Mouse (Mus musculus) heart, adult 2 months (tissue): ENCODE measurements around the gene Erg28. TPM values are rescaled to one million over a fixed set of nuclear protein-coding genes. Genes with fewer than 3 reads are reported as not detected.

ENCODE experiments used
- DNase-seq, 2 experiments: peaks; one replicate each; pipeline ENCODE4 v3.0.0; 2021
- H3K27ac ChIP-seq: fragments of 200-600 bp; 2 replicates; pipeline ENCODE4 v1.8.1; 2022
- H3K27me3 ChIP-seq: fragments of 200-500 bp; 2 replicates; pipeline ENCODE4 v1.6.1; 2012; ENCODE audit warnings: mild to moderate bottlenecking, low read length, inconsistent platforms, mixed read lengths; ENCODE audit not compliant: control insufficient read depth, insufficient read depth
- H3K36me3 ChIP-seq: fragments of 200-500 bp; 2 replicates; pipeline ENCODE4 v1.6.1; 2012; ENCODE audit warnings: low read length, inconsistent platforms; ENCODE audit not compliant: control insufficient read depth, insufficient read depth
- H3K4me1 ChIP-seq: fragments of 200-500 bp; 2 replicates; pipeline ENCODE4 v1.6.1; 2011; ENCODE audit warnings: low read length; ENCODE audit not compliant: control insufficient read depth, insufficient read depth
- H3K4me3 ChIP-seq: fragments of 200-600 bp; 2 replicates; pipeline ENCODE4 v1.8.1; 2022
- H3K79me2 ChIP-seq: fragments of 200-500 bp; replicated peaks from 2 replicates; pipeline ENCODE4 v1.6.1; 2012; ENCODE audit warnings: mild to moderate bottlenecking, inconsistent platforms, low read length, moderate library complexity, mixed read lengths; ENCODE audit not compliant: control insufficient read depth, insufficient read depth
- H3K9ac ChIP-seq: fragments of 200-500 bp; 2 replicates; pipeline ENCODE4 v1.6.1; 2012; ENCODE audit warnings: low read depth, mild to moderate bottlenecking, control low read depth, inconsistent platforms, low read length, mixed read lengths
- CTCF ChIP-seq: fragments of 200-600 bp; IDR thresholded peaks from 2 replicates; pipeline ENCODE4 v1.8.1; 2022; ENCODE audit warnings: antibody characterized with exemption, mild to moderate bottlenecking, moderate library complexity
- EP300 ChIP-seq: fragments of 200-500 bp; IDR thresholded peaks from 2 replicates; pipeline ENCODE4 v1.6.1; 2011; ENCODE audit warnings: low read depth, low read length, control low read depth; ENCODE audit not compliant: insufficient read depth
- POLR2A ChIP-seq: fragments of 200-500 bp; IDR thresholded peaks from 2 replicates; pipeline ENCODE4 v1.6.1; 2011; ENCODE audit warnings: mild to moderate bottlenecking, low read depth, low read length, control low read depth; ENCODE audit not compliant: insufficient read depth
- WGBS: fragments of 180-500 bp; shearing (Covaris S2); methylation state at CpG from one replicate; pipeline ENCODE4 v1.1.7; 2018; 5-methylcytosine and 5-hydroxymethylcytosine counted together
- intact Hi-C: fragments of 180-260 bp; cut with DNase I; formaldehyde crosslinking; loops from one replicate; pipeline ENCODE4 v1.15.1; 2025
- polyA plus RNA-seq: library from polyadenylated mRNA; depleted of rRNA; stranded (reverse); fragments of >200 nt; gene quantifications from 2 replicates; pipeline ENCODE4 v1.2.3, GENCODE M21; 2012
- total RNA-seq, 2 experiments: library from RNA; stranded (reverse); gene quantifications; 2 replicates each; pipeline ENCODE4 v1.2.3; 2021

Gene Erg28
- total and polyA plus RNA-seq, 3 experiments = 6.2 to 9.3 (median 6.8) TPM

DNA sequence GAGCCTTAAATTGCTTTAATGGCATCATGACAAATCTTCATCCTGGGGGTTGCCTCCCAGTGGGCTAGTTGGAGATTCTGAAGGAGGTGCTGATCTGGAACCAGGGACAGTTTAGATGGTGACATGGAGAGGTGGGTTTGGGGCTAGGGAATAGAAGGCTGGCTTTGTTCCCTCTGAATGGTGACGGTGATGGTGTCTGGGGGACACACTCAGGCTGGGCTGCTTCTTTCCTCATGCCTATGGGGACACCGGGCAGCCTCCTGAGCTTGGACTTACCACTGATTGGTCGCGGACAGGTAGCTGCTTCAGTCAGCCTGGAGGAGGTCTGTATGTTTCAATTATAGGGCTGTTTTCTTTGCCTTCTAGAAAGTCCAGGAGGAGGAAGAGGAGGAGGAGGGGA lies 12.7 kb downstream of the Erg28 start:
- Histone ChIP-seq H3K4me3 (no peak overlapping the region), H3K27me3 (no peaks in the 10 kb centered on the region), H3K9ac (no peak overlapping the region), H3K27ac (no peak overlapping the region), H3K79me2 (no peaks in the 10 kb centered on the region), H3K36me3 (peaks cover 4% of the 10 kb centered on the region), H3K4me1 (peaks cover 8% of the 10 kb centered on the region)
- 99% methylated on average over 4 of the region's 4 CpGs for WGBS
- DNase-seq = no peak
- TF ChIP-seq CTCF (no peak), EP300 (no peak), POLR2A (no peak)
- intact Hi-C loops = loop anchor here (2.0 to 10.0 kb wide), 2 partner anchors 25 to 297 kb away; no protein-coding TSS in a partner anchor

- H3K27ac ChIP-seq = no peak overlapping the region
- H3K9ac ChIP-seq = no peak overlapping the region
- H3K4me3 ChIP-seq = no peak overlapping the region
- intact Hi-C loops = loop anchor here (10.0 kb wide), 1 partner anchor 296 kb away; no protein-coding TSS in a partner anchor
- H3K27me3 ChIP-seq = no peaks in the 10 kb centered on the region
- peaks cover 8% of the 10 kb centered on the region for H3K4me1 ChIP-seq
- no peaks in the 10 kb centered on the region for H3K79me2 ChIP-seq
- TF ChIP-seq EP300 (no peak), POLR2A (no peak), CTCF (no peak)
- peaks cover 4% of the 10 kb centered on the region for H3K36me3 ChIP-seq
- DNase-seq = no peak
These were observed 13.4 kb downstream of the Erg28 start for GRCm38 (mm10) chr12:85810959-85811358.

GRCm38 (mm10) chr12:85809726-85810125 lies 14.6 kb downstream of the Erg28 start:
- Histone ChIP-seq H3K27ac (no peak overlapping the region), H3K4me1 (peaks cover 8% of the 10 kb centered on the region), H3K4me3 (no peak overlapping the region), H3K27me3 (no peaks in the 10 kb centered on the region), H3K79me2 (no peaks in the 10 kb centered on the region), H3K9ac (no peak overlapping the region), H3K36me3 (peaks cover 4% of the 10 kb centered on the region)
- TF ChIP-seq EP300 (no peak), POLR2A (no peak), CTCF (no peak)
- DNase-seq = no peak
- WGBS = 35% methylated on average over 6 of the region's 6 CpGs
- intact Hi-C loops = loop anchor here (10.0 kb wide), 1 partner anchor 295 kb away; no protein-coding TSS in a partner anchor

DNA sequence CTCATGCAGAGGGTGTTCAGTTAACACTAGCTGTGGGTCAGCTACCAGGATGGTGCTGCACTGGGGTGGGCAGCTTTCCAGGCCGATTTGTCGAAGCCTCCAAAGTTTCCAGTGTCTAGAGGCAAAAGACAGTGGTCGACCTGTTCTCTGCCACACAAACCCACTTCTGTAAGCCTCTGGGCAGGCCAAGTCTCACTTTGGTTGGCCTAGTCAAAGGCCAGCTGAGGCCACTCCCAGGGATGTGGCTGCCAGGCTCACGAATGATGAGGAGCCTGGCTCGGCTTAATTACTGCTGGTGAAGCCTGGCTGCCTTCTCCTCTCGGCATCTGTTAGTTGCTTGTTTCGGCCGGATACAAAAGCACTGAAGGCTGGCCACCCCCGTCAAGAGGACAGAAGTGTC lies 24.3 kb downstream of the Erg28 start:
- no peak for DNase-seq
- H3K27me3 ChIP-seq = no peaks in the 10 kb centered on the region
- H3K4me3 ChIP-seq = no peak overlapping the region
- no peak overlapping the region for H3K9ac ChIP-seq
- TF ChIP-seq CTCF (no peak), EP300 (no peak), POLR2A (no peak)
- WGBS = 79% methylated on average over 9 of the region's 9 CpGs
- no peaks in the 10 kb centered on the region for H3K79me2 ChIP-seq
- no peaks in the 10 kb centered on the region for H3K4me1 ChIP-seq
- intact Hi-C loops = no loop called here
- no peaks in the 10 kb centered on the region for H3K36me3 ChIP-seq
- no peak overlapping the region for H3K27ac ChIP-seq

DNA sequence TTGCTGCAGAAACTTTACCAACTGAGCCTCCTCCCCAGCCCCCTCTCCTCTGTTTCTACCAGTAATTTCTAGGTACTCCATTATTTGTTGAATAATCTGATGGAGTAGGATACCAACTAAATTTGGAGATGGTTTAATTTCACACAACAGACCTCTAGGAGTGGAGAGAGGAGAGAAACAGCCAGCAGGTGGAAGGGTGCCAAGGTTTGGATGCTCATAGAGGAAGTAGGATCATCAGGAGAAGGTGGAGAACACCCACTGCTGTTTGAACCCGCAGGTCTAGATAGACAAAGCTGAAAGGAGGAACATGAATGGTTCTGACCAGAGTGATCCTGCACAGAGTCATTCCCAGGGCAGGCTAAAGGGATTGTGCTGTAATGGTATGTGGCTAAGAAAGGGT lies 28.8 kb downstream of the Erg28 start:
- no peak overlapping the region for H3K27ac ChIP-seq
- no peaks in the 10 kb centered on the region for H3K36me3 ChIP-seq
- intact Hi-C loops = no loop called here
- no peak overlapping the region for H3K4me3 ChIP-seq
- no peak for DNase-seq
- no peaks in the 10 kb centered on the region for H3K27me3 ChIP-seq
- no peaks in the 10 kb centered on the region for H3K79me2 ChIP-seq
- H3K9ac ChIP-seq = no peak overlapping the region
- WGBS = 49% methylated on average over 1 of the region's 1 CpGs
- TF ChIP-seq CTCF (no peak), POLR2A (no peak)
- H3K4me1 ChIP-seq = no peaks in the 10 kb centered on the region

GRCm38 (mm10) chr12:85794094-85794493 lies 30.3 kb downstream of the Erg28 start:
- no peaks in the 10 kb centered on the region for H3K27me3 ChIP-seq
- intact Hi-C loops = no loop called here
- no peak overlapping the region for H3K4me3 ChIP-seq
- no peak overlapping the region for H3K9ac ChIP-seq
- no peaks in the 10 kb centered on the region for H3K36me3 ChIP-seq
- WGBS = 57% methylated on average over 2 of the region's 2 CpGs
- TF ChIP-seq POLR2A = no peak
- H3K27ac ChIP-seq = no peak overlapping the region
- no peak for DNase-seq
- no peaks in the 10 kb centered on the region; the same call in 1 of the 2 replicates for H3K4me1 ChIP-seq
- H3K79me2 ChIP-seq = no peaks in the 10 kb centered on the region
